In the genomic region with DNA sequence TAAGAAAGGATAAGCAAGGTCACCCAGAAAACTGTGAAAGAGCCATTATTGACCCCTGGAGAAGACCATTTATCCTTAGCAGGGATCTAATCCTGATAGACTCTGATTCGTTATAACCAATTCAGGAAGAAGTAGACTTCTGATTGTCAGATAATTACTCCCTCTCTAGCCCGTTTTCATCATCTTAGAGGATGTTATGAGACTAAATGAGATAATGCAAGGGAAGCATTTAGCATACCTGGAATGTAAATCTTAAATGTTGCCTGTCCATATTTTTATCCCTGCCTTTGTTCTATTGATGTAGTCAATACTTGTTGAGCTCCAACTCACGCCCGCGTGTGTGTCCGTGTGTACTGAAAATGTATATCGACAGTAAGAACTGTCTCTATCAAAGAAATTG, we compare ENCODE assay signal across 8 mouse cellular contexts. TPM values are rescaled to one million over a fixed set of nuclear protein-coding genes. Genes with fewer than 3 reads are reported as not detected.
DNase-seq lines count a peak whose midpoint lies in the region; ATAC-seq and TF ChIP-seq lines count a peak whose summit lies in the region.

No protein-coding gene starts in this region.

- no peaks in the 10 kb centered on the region for H3K36me3 ChIP-seq in E14TG2a.4 (ENCODE audit: insufficient read depth, low read length)
- no peaks in the 10 kb centered on the region for H3K36me3 ChIP-seq in forebrain, embryonic 13.5 days (ENCODE audit: poor library complexity, severe bottlenecking)
- H3K36me3 ChIP-seq in liver, embryonic 14.5 days (replicated peaks; ENCODE audit: control insufficient read depth, insufficient read depth, low read depth) = no peaks in the 10 kb centered on the region

- H3K4me2 ChIP-seq in forebrain, embryonic 13.5 days = peak overlapping the region; percentile 72
- H3K4me2 ChIP-seq in liver, embryonic 14.5 days (ENCODE audit: low read depth) = peak overlapping the region; percentile 77

- no peak for TF ChIP-seq CTCF in gastrocnemius, adult 2 months (IDR thresholded peaks at IDR 0.05)
- TF ChIP-seq CTCF in E14TG2a.4 (conservative IDR thresholded peaks at IDR 0.05; ENCODE audit: low read length) = no peak
- no peak for TF ChIP-seq CTCF in liver, embryonic 14.5 days (IDR thresholded peaks at IDR 0.05; ENCODE audit: low read depth)

- peak overlapping the region; percentile 92 for H3K27ac ChIP-seq in gastrocnemius, adult 2 months
- peak overlapping the region; percentile 77 for H3K27ac ChIP-seq in forebrain, embryonic 13.5 days
- 0 out of 2 replicates have a peak overlapping the region, but pooled peaks have one; percentile 23 for H3K27ac ChIP-seq in liver, embryonic 14.5 days

- TF ChIP-seq EP300 in liver, embryonic 14.5 days (IDR thresholded peaks at IDR 0.05; ENCODE audit: low read depth) = no peak

- H3K27me3 ChIP-seq in E14TG2a.4 (ENCODE audit: insufficient read depth, low read length) = no peaks in the 10 kb centered on the region
- H3K27me3 ChIP-seq in forebrain, embryonic 13.5 days = no peaks in the 10 kb centered on the region
- no peaks in the 10 kb centered on the region for H3K27me3 ChIP-seq in liver, embryonic 14.5 days (ENCODE audit: control insufficient read depth, insufficient read depth, low read length)

- DNase-seq in gastrocnemius, adult 2 months = no peak
- DNase-seq in gastrocnemius, adult 18-20 months (ENCODE audit: low spot score) = no peak
- no peak for DNase-seq in liver, embryonic 14.5 days (ENCODE audit: low read depth in 3 of 3, low spot score in 3 of 3)
- DNase-seq in urinary bladder, adult 2 months (ENCODE audit: low spot score) = no peak
- no peak for DNase-seq in embryo, embryonic 10.5 days (ENCODE audit: low spot score)
- DNase-seq in layer of hippocampus, adult 8-10 months (ENCODE audit: low spot score in 2 of 2) = no peak

- intact Hi-C loops in gastrocnemius, adult 2 months (cut with DNase I) = no loop called here

- no peak for ATAC-seq in forebrain, embryonic 13.5 days
- ATAC-seq in liver, embryonic 14.5 days (ENCODE audit: insufficient read depth) = no peak

- peak overlapping the region; percentile 81 for H3K4me3 ChIP-seq in gastrocnemius, adult 2 months
- peak overlapping the region; percentile 83 for H3K4me3 ChIP-seq in E14TG2a.4 (replicated peaks; ENCODE audit: low read length)
- H3K4me3 ChIP-seq in forebrain, embryonic 13.5 days = peak overlapping the region; percentile 62
- peak overlapping the region; percentile 67 to 88 for H3K4me3 ChIP-seq in liver, embryonic 14.5 days (ENCODE audit: insufficient read depth in 1 of 2, low read depth in 2 of 2, low read length in 2 of 2)

- H3K9ac ChIP-seq in forebrain, embryonic 13.5 days = peak overlapping the region; percentile 77
- H3K9ac ChIP-seq in liver, embryonic 14.5 days (replicated peaks) = peak overlapping the region; percentile 55

- WGBS in forebrain, embryonic 13.5 days = 51% methylated on average over 7 of the region's 7 CpGs
- 37% methylated on average over 7 of the region's 7 CpGs for WGBS in liver, embryonic 14.5 days (ENCODE audit: insufficient replicate concordance)

- peaks cover 34% of the 10 kb centered on the region for H3K4me1 ChIP-seq in E14TG2a.4 (replicated peaks; ENCODE audit: low read depth, low read length)
- H3K4me1 ChIP-seq in forebrain, embryonic 13.5 days = peaks cover 11% of the 10 kb centered on the region; the same call in 1 of the 2 replicates
- H3K4me1 ChIP-seq in liver, embryonic 14.5 days (replicated peaks; ENCODE audit: control insufficient read depth in 2 of 2, insufficient read depth in 2 of 2, low read length in 1 of 2) = peaks cover 3 to 9% of the 10 kb centered on the region in 2 experiments; a peak in 1 of 4 replicates

- no peaks in the 10 kb centered on the region for H3K9me3 ChIP-seq in E14TG2a.4 (ENCODE audit: low read length)
- H3K9me3 ChIP-seq in forebrain, embryonic 13.5 days (replicated peaks) = no peaks in the 10 kb centered on the region
- no peaks in the 10 kb centered on the region for H3K9me3 ChIP-seq in liver, embryonic 14.5 days (ENCODE audit: control insufficient read depth, low read length)

RNA-seq across cellular contexts. Expression of gene Them4, which starts 0.6 kb away (rescaled TPM):
- total RNA-seq in gastrocnemius, adult 2 months (2021) = 10 to 100 TPM in 1 of 2 experiments, 1 to 10 TPM in 1; 7.5 to 10.8 TPM
- total RNA-seq in gastrocnemius, adult 18-20 months (2021) = 1 to 10 TPM; 6.7 TPM
- 19.8 and 22.5 TPM in 2 replicates for polyA plus RNA-seq in forebrain, embryonic 13.5 days (2015; fragmentation: Nextera tagmentation; extraction: Ambion mirVana)
- polyA plus RNA-seq in liver, embryonic 14.5 days (2012; rRNA removed) = 0.76 and 1.2 TPM in 2 replicates
- polyA plus RNA-seq in liver, embryonic 14.5 days (2014; fragmentation: Nextera tagmentation; extraction: Ambion mirVana) = 2.7 and 2.8 TPM in 2 replicates
- 4.7 and 4.9 TPM in 2 replicates for polyA plus RNA-seq in urinary bladder, adult 2 months (2012; rRNA removed)
- 10 to 100 TPM; 23.8 to 30.2 (median 25.9) TPM for total RNA-seq in layer of hippocampus, adult 8-10 months (2022)

RNA-seq across cellular contexts. Expression of gene Them5, which starts 31.4 kb away (rescaled TPM):
- total RNA-seq in gastrocnemius, adult 2 months (2021) = not detected
- total RNA-seq in gastrocnemius, adult 18-20 months (2021) = not detected
- polyA plus RNA-seq in forebrain, embryonic 13.5 days (2015; fragmentation: Nextera tagmentation; extraction: Ambion mirVana) = 0.66 and 0.79 TPM in 2 replicates
- polyA plus RNA-seq in liver, embryonic 14.5 days (2012; rRNA removed) = not detected in 2 replicates
- polyA plus RNA-seq in liver, embryonic 14.5 days (2014; fragmentation: Nextera tagmentation; extraction: Ambion mirVana) = not detected in 2 replicates
- polyA plus RNA-seq in urinary bladder, adult 2 months (2012; rRNA removed) = not detected in 2 replicates
- not detected for total RNA-seq in layer of hippocampus, adult 8-10 months (2022)

RNA-seq across cellular contexts. Expression of gene Gm4778, which starts 46.7 kb away (rescaled TPM):
- not detected for total RNA-seq in gastrocnemius, adult 2 months (2021)
- total RNA-seq in gastrocnemius, adult 18-20 months (2021) = not detected
- not detected in 2 replicates for polyA plus RNA-seq in forebrain, embryonic 13.5 days (2015; fragmentation: Nextera tagmentation; extraction: Ambion mirVana)
- polyA plus RNA-seq in liver, embryonic 14.5 days (2012; rRNA removed) = not detected in 2 replicates
- not detected in 2 replicates for polyA plus RNA-seq in liver, embryonic 14.5 days (2014; fragmentation: Nextera tagmentation; extraction: Ambion mirVana)
- polyA plus RNA-seq in urinary bladder, adult 2 months (2012; rRNA removed) = not detected in 2 replicates
- total RNA-seq in layer of hippocampus, adult 8-10 months (2022) = not detected

RNA-seq across cellular contexts. Expression of gene C2cd4d, which starts 51.7 kb away (rescaled TPM):
- total RNA-seq in gastrocnemius, adult 2 months (2021) = not detected
- total RNA-seq in gastrocnemius, adult 18-20 months (2021) = not detected
- 0.87 and 1.0 TPM in 2 replicates for polyA plus RNA-seq in forebrain, embryonic 13.5 days (2015; fragmentation: Nextera tagmentation; extraction: Ambion mirVana)
- 0.04 and 0.05 TPM in 2 replicates for polyA plus RNA-seq in liver, embryonic 14.5 days (2012; rRNA removed)
- 0.14 and 0.23 TPM in 2 replicates for polyA plus RNA-seq in liver, embryonic 14.5 days (2014; fragmentation: Nextera tagmentation; extraction: Ambion mirVana)
- 0.31 and 0.40 TPM in 2 replicates for polyA plus RNA-seq in urinary bladder, adult 2 months (2012; rRNA removed)
- total RNA-seq in layer of hippocampus, adult 8-10 months (2022) = under 1 TPM in 3 of 4 experiments, not detected in 1; 0.34 to 0.58 (median 0.56) TPM

Comparison
In these comparisons a context has a peak if more than half of its experiments do, and no peak if none do; other contexts are left out.
1. H3K27ac ChIP-seq: peak in every context shown above with its lines; median percentile 92 in gastrocnemius, adult 2 months; 77 in forebrain, embryonic 13.5 days; 23 in liver, embryonic 14.5 days.